Mouse (Mus musculus) kidney, postnatal 0 days (tissue): Measurements from ENCODE around the gene Akt1. TPM values are rescaled to one million over a fixed set of nuclear protein-coding genes. Genes with fewer than 3 reads are reported as not detected.

ENCODE experiments used
- ATAC-seq: fragments of 200-750 bp; cut with Nextera tagmentation; replicated peaks from 2 replicates; pipeline ENCODE4 v1.8.0; 2017; ENCODE audit warnings: low read depth, moderate number of reproducible peaks, moderate TSS enrichment, moderate library complexity; ENCODE audit not compliant: low FRiP score
- DNase-seq: peaks from one replicate; pipeline ENCODE4 v3.0.0-alpha.2; 2016; ENCODE audit warnings: low spot score
- H3K27ac ChIP-seq: fragments of 300-500 bp; sonication (generic); 2 replicates; pipeline ENCODE4 v1.5.1; 2014; ENCODE audit warnings: mild to moderate bottlenecking
- H3K27me3 ChIP-seq: fragments of 300-500 bp; sonication (generic); 2 replicates; pipeline ENCODE4 v1.6.1; 2014; ENCODE audit warnings: low read length, mixed read lengths; ENCODE audit not compliant: insufficient read depth
- H3K36me3 ChIP-seq: fragments of 300-500 bp; sonication (generic); 2 replicates; pipeline ENCODE4 v1.6.1; 2014; ENCODE audit warnings: low read length, mixed read lengths; ENCODE audit not compliant: insufficient read depth
- H3K4me1 ChIP-seq: fragments of 300-500 bp; sonication (generic); replicated peaks from 2 replicates; pipeline ENCODE4 v1.6.1; 2014; ENCODE audit warnings: antibody characterized with exemption, low read length, mixed read lengths; ENCODE audit not compliant: insufficient read depth
- H3K4me2 ChIP-seq: fragments of 300-500 bp; sonication (generic); 2 replicates; pipeline ENCODE4 v1.6.1; 2014; ENCODE audit warnings: mild to moderate bottlenecking, low read length, moderate library complexity, mixed read lengths
- H3K4me3 ChIP-seq: fragments of 300-500 bp; sonication (generic); replicated peaks from 2 replicates; pipeline ENCODE4 v1.5.1; 2014; ENCODE audit warnings: low read depth, low read length
- H3K9ac ChIP-seq: fragments of 300-500 bp; sonication (generic); 2 replicates; pipeline ENCODE4 v1.6.1; 2014; ENCODE audit warnings: low read depth, low read length
- H3K9me3 ChIP-seq: fragments of 300-500 bp; sonication (generic); replicated peaks from 2 replicates; pipeline ENCODE4 v1.6.1; 2016; ENCODE audit warnings: low read length, inconsistent platforms, mixed read lengths
- CTCF ChIP-seq: IDR thresholded peaks from 2 replicates; pipeline ENCODE4 v1.5.1; 2016; ENCODE audit warnings: antibody characterized with exemption, low read depth, mild to moderate bottlenecking, moderate library complexity
- WGBS: fragments of 180-500 bp; shearing (Covaris S2); extraction: QIAGEN DNeasy Blood & Tissue Kit; methylation state at CpG from one replicate; pipeline ENCODE4 v1.1.7; 2014; 5-methylcytosine and 5-hydroxymethylcytosine counted together
- polyA plus RNA-seq: library from polyadenylated mRNA; unstranded; fragments of >200 nt; fragmentation: Nextera tagmentation; extraction: Ambion mirVana; gene quantifications from 2 replicates; pipeline ENCODE4 v1.2.1, GENCODE M21; 2015

The Akt1 gene
- polyA plus RNA-seq, 1 experiment from 2014 or later: 114 TPM

DNA sequence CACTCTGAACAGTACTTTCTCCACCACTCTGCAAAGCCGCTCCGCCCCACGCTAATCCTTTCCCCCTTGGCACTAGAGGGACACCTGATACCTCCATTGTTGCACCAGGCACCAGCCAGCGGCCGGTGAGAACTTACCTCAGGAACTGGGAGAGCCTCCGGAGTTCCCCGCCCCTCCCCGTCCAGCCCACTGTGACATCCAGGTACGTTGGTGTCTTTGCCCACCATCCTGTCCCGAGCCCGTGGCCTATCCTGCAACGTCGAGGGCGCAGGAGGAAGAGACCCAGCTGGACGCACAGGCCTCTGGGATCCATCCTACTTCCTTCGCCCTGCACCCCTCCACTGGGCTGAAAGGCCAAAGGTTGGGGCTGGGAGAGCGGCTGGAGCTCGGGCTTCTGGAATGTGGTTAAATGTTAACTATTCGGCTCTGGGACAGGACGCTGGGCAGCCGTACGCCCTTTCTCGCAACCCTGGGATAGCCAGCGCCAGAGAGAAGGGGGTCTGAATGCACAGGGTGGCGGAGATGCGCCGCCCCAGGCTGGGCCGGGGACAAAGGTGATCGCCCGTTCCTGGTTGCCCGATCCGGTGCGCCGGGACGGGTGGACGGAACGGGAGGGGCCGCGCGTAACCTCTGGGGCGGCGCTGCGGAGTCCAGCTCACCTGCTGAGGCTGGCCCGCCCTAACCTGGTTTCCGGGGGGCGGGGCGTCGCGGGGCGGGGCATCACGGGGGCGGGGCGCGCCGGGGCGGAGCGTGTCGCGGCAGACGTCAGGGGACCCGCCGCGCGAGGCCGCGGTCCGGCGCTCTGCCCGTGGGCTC is 46.9 kb upstream of the Akt1 start:
- peak; percentile 33; the same call in 1 of the 2 replicates for TF ChIP-seq CTCF

DNA sequence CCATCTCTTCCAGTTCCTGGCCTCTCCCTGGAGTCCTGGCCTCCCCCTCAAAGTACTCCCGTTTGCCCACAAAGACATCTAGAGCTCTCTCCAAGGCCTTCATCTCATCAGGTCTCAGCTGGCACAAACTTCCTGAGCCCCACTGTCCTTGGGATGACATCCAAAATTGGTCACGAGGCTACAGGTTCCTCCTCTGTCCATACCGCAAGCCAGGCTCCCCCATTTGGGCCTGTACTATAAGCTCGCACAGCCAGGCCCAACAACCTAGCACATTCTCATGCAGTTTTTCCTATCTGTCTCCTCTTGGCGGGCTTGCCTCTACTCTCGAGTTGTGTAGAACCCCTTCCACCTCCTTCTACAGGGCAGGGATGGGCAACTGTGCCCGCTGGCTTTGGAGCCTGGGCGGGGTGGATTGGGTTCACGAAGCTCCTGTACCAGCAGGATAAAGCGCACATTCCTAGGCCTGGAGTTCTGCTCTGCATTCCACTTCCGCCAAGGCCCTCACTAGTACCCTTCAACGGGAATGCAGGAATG is 46.3 kb upstream of the Akt1 start:
- no peaks in the 10 kb centered on the region; the same call in 1 of the 2 replicates for H3K36me3 ChIP-seq
- peak overlapping the region; percentile 96 for H3K27ac ChIP-seq
- peaks cover 9% of the 10 kb centered on the region; the same call in 1 of the 2 replicates for H3K4me1 ChIP-seq
- TF ChIP-seq CTCF: no peak
- DNase-seq: no peak
- peak; percentile 42 for ATAC-seq
- H3K9ac ChIP-seq: peak overlapping the region; percentile 89
- H3K4me2 ChIP-seq: peak overlapping the region; percentile 98
- no peaks in the 10 kb centered on the region for H3K27me3 ChIP-seq
- peak overlapping the region; percentile 80 for H3K4me3 ChIP-seq
- 39% methylated on average over 12 of the region's 12 CpGs for WGBS
- no peaks in the 10 kb centered on the region for H3K9me3 ChIP-seq

More for the DNA sequence above, 46.9 kb upstream of the Akt1 start:
- Histone ChIP-seq H3K9ac (peak overlapping the region; percentile 89), H3K27ac (peak overlapping the region; percentile 96), H3K27me3 (no peaks in the 10 kb centered on the region), H3K36me3 (no peaks in the 10 kb centered on the region; the same call in 1 of the 2 replicates), H3K4me1 (peaks cover 9% of the 10 kb centered on the region; the same call in 1 of the 2 replicates), H3K4me2 (peak overlapping the region; percentile 98), H3K9me3 (no peaks in the 10 kb centered on the region), H3K4me3 (peak overlapping the region; percentile 80)
- ATAC-seq (peak; percentile 85), DNase-seq (peak; percentile 79)
- WGBS: 3% methylated on average over 52 of the region's 69 CpGs

GRCm38 (mm10) chr12:112720216-112720615 is 45.5 kb upstream of the Akt1 start, which contains the start of gene Cep170b:
Gene Cep170b, plus strand, starts transcription at chr12:112720455.
- ATAC-seq: no peak
- peaks cover 9% of the 10 kb centered on the region; the same call in 1 of the 2 replicates for H3K4me1 ChIP-seq
- H3K9me3 ChIP-seq: no peaks in the 10 kb centered on the region

GRCm38 (mm10) chr12:112718995-112719394 is 44.3 kb upstream of the Akt1 start:
- peak overlapping the region; percentile 31; the same call in 1 of the 2 replicates for H3K9ac ChIP-seq
- H3K4me2 ChIP-seq: no peak overlapping the region
- ATAC-seq: no peak
- 39% methylated on average over 5 of the region's 5 CpGs for WGBS
- H3K9me3 ChIP-seq: no peaks in the 10 kb centered on the region
- H3K4me1 ChIP-seq: peaks cover 9% of the 10 kb centered on the region; the same call in 1 of the 2 replicates
- no peaks in the 10 kb centered on the region for H3K27me3 ChIP-seq
- H3K36me3 ChIP-seq: no peaks in the 10 kb centered on the region
- no peak overlapping the region for H3K4me3 ChIP-seq
- no peak for DNase-seq
- 0 out of 2 replicates have a peak overlapping the region, but pooled peaks have one; percentile 96 for H3K27ac ChIP-seq
- no peak for TF ChIP-seq CTCF

More at GRCm38 (mm10) chr12:112720216-112720615, 45.5 kb upstream of the Akt1 start, which contains the start of gene Cep170b:
- 47% methylated on average over 6 of the region's 6 CpGs for WGBS
- H3K4me2 ChIP-seq: peak within 1 kb of the TSS; percentile 98
- H3K4me3 ChIP-seq: peak within 1 kb of the TSS; percentile 80
- peak within 1 kb of the TSS; percentile 89 for H3K9ac ChIP-seq
- peak within 1 kb of the TSS; percentile 96 for H3K27ac ChIP-seq
- H3K36me3 ChIP-seq: no peaks in the 10 kb centered on the region; the same call in 1 of the 2 replicates
- no peak for TF ChIP-seq CTCF
- H3K27me3 ChIP-seq: no peaks in the 10 kb centered on the region
- no peak for DNase-seq

DNA sequence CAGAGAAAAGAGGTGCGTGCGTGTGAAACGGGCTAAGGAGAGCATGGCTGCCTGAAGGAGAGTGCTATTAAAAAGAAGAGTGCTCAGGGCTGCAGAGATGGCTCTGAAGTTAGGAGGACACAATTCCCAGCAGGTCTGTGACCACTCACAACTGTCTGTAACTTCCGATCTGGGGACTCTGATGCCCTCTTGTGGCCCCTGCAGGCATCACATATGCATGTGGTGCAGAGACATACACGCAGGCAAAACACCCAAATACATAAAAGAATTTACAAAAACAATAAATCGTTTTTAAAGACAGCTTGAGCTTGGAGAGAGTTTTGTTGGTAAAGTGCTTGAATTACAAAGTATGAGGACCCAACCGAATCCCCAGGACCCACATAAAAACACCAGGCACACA is 42.5 kb upstream of the Akt1 start:
- no peak overlapping the region for H3K27ac ChIP-seq
- H3K4me1 ChIP-seq: peaks cover 9% of the 10 kb centered on the region; the same call in 1 of the 2 replicates
- H3K9ac ChIP-seq: no peak overlapping the region
- DNase-seq (peak; percentile 74), ATAC-seq (no peak)
- no peaks in the 10 kb centered on the region for H3K36me3 ChIP-seq
- no peaks in the 10 kb centered on the region for H3K9me3 ChIP-seq
- H3K4me3 ChIP-seq: no peak overlapping the region
- H3K27me3 ChIP-seq: no peaks in the 10 kb centered on the region
- no peak overlapping the region for H3K4me2 ChIP-seq
- WGBS: 35% methylated on average over 7 of the region's 7 CpGs
- TF ChIP-seq CTCF: peak; percentile 79

DNA sequence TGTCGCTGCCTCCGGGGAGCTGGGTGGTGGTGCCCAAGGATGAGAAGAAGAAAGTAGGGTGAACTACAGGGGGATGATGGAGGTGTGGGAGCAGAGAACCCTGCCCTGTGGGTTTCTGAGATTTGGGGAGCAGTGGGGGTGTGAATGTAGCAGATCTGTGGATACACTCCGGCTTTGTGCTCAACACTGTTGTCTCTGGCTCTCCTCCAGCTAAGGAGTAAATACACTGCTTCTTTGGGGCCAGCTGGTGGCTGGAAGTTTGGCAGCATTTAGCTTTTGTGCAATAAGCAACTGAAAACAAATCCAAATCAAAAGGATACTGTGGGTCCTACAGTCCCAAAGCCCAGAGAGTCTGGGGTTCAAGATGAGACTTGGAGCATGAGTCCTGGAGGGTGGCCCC is 39.3 kb upstream of the Akt1 start:
- DNase-seq: peak; percentile 73
- no peaks in the 10 kb centered on the region for H3K27me3 ChIP-seq
- whole genome bisulfite sequencing: 64% methylated on average over 3 of the region's 3 CpGs
- TF ChIP-seq CTCF: no peak
- no peaks in the 10 kb centered on the region for H3K36me3 ChIP-seq
- no peaks in the 10 kb centered on the region for H3K9me3 ChIP-seq
- H3K4me3 ChIP-seq: no peak overlapping the region
- no peak overlapping the region for H3K9ac ChIP-seq
- no peak for ATAC-seq
- no peak overlapping the region for H3K27ac ChIP-seq
- H3K4me2 ChIP-seq: no peak overlapping the region
- 0 out of 2 replicates have a peak, but pooled peaks cover under 1% of the 10 kb centered on the region for H3K4me1 ChIP-seq
